Comparison of ENCODE assay signal across 21 mouse cellular contexts in genomic region chr9:119925729-119926128, GRCm38 (mm10). TPM values are rescaled to one million over a fixed set of nuclear protein-coding genes. Genes with fewer than 3 reads are reported as not detected.
DNase-seq lines count a peak whose midpoint lies in the region; ATAC-seq and TF ChIP-seq lines count a peak whose summit lies in the region.
"Had no signal": no experiment of that assay in that cellular context is flagged by ENCODE, and none has a peak within 500 bp of the region (broad histone marks: within the 10 kb centered on the region; RNA-seq: fewer than 3 reads in every experiment).

No protein-coding gene starts in this region.

- no peak for TF ChIP-seq CTCF in lung, postnatal 0 days (IDR thresholded peaks at IDR 0.05)

- no peak for TF ChIP-seq EP300 in lung, postnatal 0 days (IDR thresholded peaks at IDR 0.05)

- H3K36me3 ChIP-seq in kidney, embryonic 16.5 days (ENCODE audit: insufficient read depth, low read length) = peaks cover 76% of the 10 kb centered on the region
- H3K36me3 ChIP-seq in lung, postnatal 0 days (ENCODE audit: insufficient read depth, low read length) = peaks cover 34% of the 10 kb centered on the region
- H3K36me3 ChIP-seq in intestine, embryonic 16.5 days (ENCODE audit: control insufficient read depth, insufficient read depth, low read length) = peaks cover 29% of the 10 kb centered on the region
- H3K36me3 ChIP-seq in stomach, embryonic 16.5 days (ENCODE audit: control insufficient read depth, insufficient read depth, low read length) = peaks cover 31% of the 10 kb centered on the region; the same call in 1 of the 2 replicates

- 0 out of 2 replicates have a peak overlapping the region, but pooled peaks have one; percentile 36 for H3K27ac ChIP-seq in kidney, embryonic 16.5 days (ENCODE audit: low read length)
- H3K27ac ChIP-seq in lung, postnatal 0 days (ENCODE audit: low read length) = peak overlapping the region; percentile 73
- peak overlapping the region; percentile 59 for H3K27ac ChIP-seq in intestine, embryonic 16.5 days (ENCODE audit: low read length)
- peak overlapping the region; percentile 35 for H3K27ac ChIP-seq in stomach, embryonic 16.5 days (ENCODE audit: low read length)
- H3K27ac ChIP-seq: embryonic facial prominence, embryonic 13.5 days; forebrain, embryonic 12.5 days; hindbrain, embryonic 13.5 days; liver, embryonic 14.5 days; midbrain, embryonic 13.5 days had no signal

- no peak overlapping the region for H3K9ac ChIP-seq in kidney, embryonic 16.5 days (replicated peaks; ENCODE audit: low read length)
- H3K9ac ChIP-seq in lung, postnatal 0 days (replicated peaks; ENCODE audit: low read depth) = no peak overlapping the region
- no peak overlapping the region for H3K9ac ChIP-seq in intestine, embryonic 16.5 days (ENCODE audit: low read depth, low read length)
- H3K9ac ChIP-seq in stomach, embryonic 16.5 days (ENCODE audit: low read length) = no peak overlapping the region; the same call in 1 of the 2 replicates
- H3K9ac ChIP-seq: embryonic facial prominence, embryonic 13.5 days; forebrain, embryonic 12.5 days; hindbrain, embryonic 13.5 days; liver, embryonic 14.5 days; midbrain, embryonic 13.5 days had no signal

- ATAC-seq in kidney, embryonic 16.5 days (ENCODE audit: low FRiP score, low TSS enrichment) = no peak
- ATAC-seq in lung, postnatal 0 days = peak; percentile 41
- peak; percentile 49 for ATAC-seq in intestine, embryonic 16.5 days
- ATAC-seq in stomach, embryonic 16.5 days (ENCODE audit: insufficient read depth, low FRiP score) = no peak
- ATAC-seq: inflammation-experienced regulatory T-cells, adult 6 months; midbrain, embryonic 13.5 days had no signal

- H3K4me2 ChIP-seq in kidney, embryonic 16.5 days (replicated peaks; ENCODE audit: low read depth, low read length) = no peak overlapping the region
- H3K4me2 ChIP-seq in lung, postnatal 0 days (replicated peaks; ENCODE audit: low read depth, low read length) = peak overlapping the region; percentile 27; the same call in 1 of the 2 replicates
- H3K4me2 ChIP-seq in intestine, embryonic 16.5 days (ENCODE audit: low read depth, low read length) = no peak overlapping the region
- no peak overlapping the region for H3K4me2 ChIP-seq in stomach, embryonic 16.5 days (ENCODE audit: low read depth, low read length)
- H3K4me2 ChIP-seq: embryonic facial prominence, embryonic 13.5 days; forebrain, embryonic 12.5 days; hindbrain, embryonic 13.5 days; midbrain, embryonic 13.5 days had no signal

- no peaks in the 10 kb centered on the region for H3K27me3 ChIP-seq in kidney, embryonic 16.5 days (ENCODE audit: insufficient read depth, low read length)
- H3K27me3 ChIP-seq in lung, postnatal 0 days (replicated peaks; ENCODE audit: insufficient read depth, low read length) = no peaks in the 10 kb centered on the region
- no peaks in the 10 kb centered on the region for H3K27me3 ChIP-seq in intestine, embryonic 16.5 days (replicated peaks; ENCODE audit: control insufficient read depth, insufficient read depth, low read length)
- H3K27me3 ChIP-seq in stomach, embryonic 16.5 days (ENCODE audit: control insufficient read depth, insufficient read depth, low read length) = no peaks in the 10 kb centered on the region
- H3K27me3 ChIP-seq: embryonic facial prominence, embryonic 13.5 days; forebrain, embryonic 12.5 days; hindbrain, embryonic 13.5 days; midbrain, embryonic 13.5 days had no signal

- H3K4me1 ChIP-seq in kidney, embryonic 16.5 days (ENCODE audit: insufficient read depth, low read length) = no peaks in the 10 kb centered on the region
- H3K4me1 ChIP-seq in lung, postnatal 0 days (ENCODE audit: insufficient read depth, low read depth, low read length) = peaks cover 3% of the 10 kb centered on the region; the same call in 1 of the 2 replicates
- peaks cover 3% of the 10 kb centered on the region; the same call in 1 of the 2 replicates for H3K4me1 ChIP-seq in intestine, embryonic 16.5 days (ENCODE audit: control insufficient read depth, insufficient read depth, low read length)
- H3K4me1 ChIP-seq in stomach, embryonic 16.5 days (ENCODE audit: control insufficient read depth, insufficient read depth, low read length) = peaks cover 10% of the 10 kb centered on the region
- H3K4me1 ChIP-seq: embryonic facial prominence, embryonic 13.5 days; forebrain, embryonic 12.5 days; hindbrain, embryonic 13.5 days; midbrain, embryonic 13.5 days had no signal

- no peak overlapping the region for H3K4me3 ChIP-seq in kidney, embryonic 16.5 days (ENCODE audit: low read length)
- H3K4me3 ChIP-seq in lung, postnatal 0 days (ENCODE audit: low read depth, low read length) = no peak overlapping the region
- no peak overlapping the region for H3K4me3 ChIP-seq in intestine, embryonic 16.5 days (ENCODE audit: low read length)
- no peak overlapping the region for H3K4me3 ChIP-seq in stomach, embryonic 16.5 days (replicated peaks; ENCODE audit: low read length)
- H3K4me3 ChIP-seq: embryonic facial prominence, embryonic 13.5 days; erythroblast, embryonic 14.5 days; forebrain, embryonic 12.5 days; hindbrain, embryonic 13.5 days; midbrain, embryonic 13.5 days had no signal

- WGBS in kidney, embryonic 16.5 days = 62% methylated on average over 8 of the region's 8 CpGs
- WGBS in lung, postnatal 0 days = 59% methylated on average over 8 of the region's 8 CpGs
- 55% methylated on average over 8 of the region's 8 CpGs for WGBS in intestine, embryonic 16.5 days
- WGBS in stomach, embryonic 16.5 days = 43% methylated on average over 8 of the region's 8 CpGs

- no peaks in the 10 kb centered on the region for H3K9me3 ChIP-seq in kidney, embryonic 16.5 days (ENCODE audit: low read length)
- H3K9me3 ChIP-seq in lung, postnatal 0 days (ENCODE audit: low read length) = no peaks in the 10 kb centered on the region
- no peaks in the 10 kb centered on the region for H3K9me3 ChIP-seq in intestine, embryonic 16.5 days (ENCODE audit: control insufficient read depth, low read length)
- no peaks in the 10 kb centered on the region for H3K9me3 ChIP-seq in stomach, embryonic 16.5 days (replicated peaks; ENCODE audit: control insufficient read depth, low read length)
- H3K9me3 ChIP-seq: embryonic facial prominence, embryonic 13.5 days; forebrain, embryonic 12.5 days; hindbrain, embryonic 13.5 days; midbrain, embryonic 13.5 days had no signal

- no peak for DNase-seq in kidney, adult 18-20 months
- DNase-seq in lung, postnatal 0 days (ENCODE audit: low spot score) = peak; percentile 27
- DNase-seq in lung, postnatal 25 days (ENCODE audit: low spot score) = no peak
- no peak for DNase-seq in urinary bladder, postnatal 4 days (ENCODE audit: low spot score in 2 of 2)
- DNase-seq: adrenal gland, postnatal 10 days; cerebellum, adult 8-10 months; cerebellum, postnatal 36 days; embryo, embryonic 11 days; gastrocnemius, postnatal 36 days; kidney, postnatal 4 days; thymus, postnatal 25 days had no signal

RNA-seq across cellular contexts. Expression of gene Gorasp1, which starts 11.6 kb away (rescaled TPM):
- 28.0 and 29.5 TPM in 2 replicates for polyA plus RNA-seq in kidney, embryonic 16.5 days (2015; fragmentation: Nextera tagmentation; extraction: Ambion mirVana)
- 16.5 and 16.7 TPM in 2 replicates for polyA plus RNA-seq in lung, postnatal 0 days (2015; fragmentation: Nextera tagmentation; extraction: Ambion mirVana)
- 39.3 and 39.5 TPM in 2 replicates for polyA plus RNA-seq in intestine, embryonic 16.5 days (2015; fragmentation: Nextera tagmentation; extraction: Ambion mirVana)
- 31.6 and 39.0 TPM in 2 replicates for polyA plus RNA-seq in stomach, embryonic 16.5 days (2015; fragmentation: Nextera tagmentation; extraction: Ambion mirVana)

RNA-seq across cellular contexts. Expression of gene Ttc21a, which starts 11.7 kb away (rescaled TPM):
- polyA plus RNA-seq in kidney, embryonic 16.5 days (2015; fragmentation: Nextera tagmentation; extraction: Ambion mirVana) = 0.20 and 0.35 TPM in 2 replicates
- 1.8 and 2.3 TPM in 2 replicates for polyA plus RNA-seq in lung, postnatal 0 days (2015; fragmentation: Nextera tagmentation; extraction: Ambion mirVana)
- polyA plus RNA-seq in intestine, embryonic 16.5 days (2015; fragmentation: Nextera tagmentation; extraction: Ambion mirVana) = 0.04 TPM in 1 of 2 replicates, not detected in the other
- 0.04 and 0.15 TPM in 2 replicates for polyA plus RNA-seq in stomach, embryonic 16.5 days (2015; fragmentation: Nextera tagmentation; extraction: Ambion mirVana)
- polyA plus RNA-seq: erythroblast, embryonic 14.5 days; inflammation-experienced regulatory T-cells, adult 6 months had no signal

RNA-seq across cellular contexts. Expression of gene Wdr48, which starts 31.1 kb away (rescaled TPM):
- polyA plus RNA-seq in kidney, embryonic 16.5 days (2015; fragmentation: Nextera tagmentation; extraction: Ambion mirVana) = 54.2 and 56.5 TPM in 2 replicates
- 27.8 and 30.3 TPM in 2 replicates for polyA plus RNA-seq in lung, postnatal 0 days (2015; fragmentation: Nextera tagmentation; extraction: Ambion mirVana)
- 34.0 and 36.7 TPM in 2 replicates for polyA plus RNA-seq in intestine, embryonic 16.5 days (2015; fragmentation: Nextera tagmentation; extraction: Ambion mirVana)
- 43.8 and 45.5 TPM in 2 replicates for polyA plus RNA-seq in stomach, embryonic 16.5 days (2015; fragmentation: Nextera tagmentation; extraction: Ambion mirVana)

RNA-seq across cellular contexts. Expression of gene Csrnp1, which starts 58.7 kb away (rescaled TPM):
- 7.1 and 8.7 TPM in 2 replicates for polyA plus RNA-seq in kidney, embryonic 16.5 days (2015; fragmentation: Nextera tagmentation; extraction: Ambion mirVana)
- 9.4 and 10.5 TPM in 2 replicates for polyA plus RNA-seq in lung, postnatal 0 days (2015; fragmentation: Nextera tagmentation; extraction: Ambion mirVana)
- polyA plus RNA-seq in intestine, embryonic 16.5 days (2015; fragmentation: Nextera tagmentation; extraction: Ambion mirVana) = 5.0 and 5.1 TPM in 2 replicates
- 5.9 and 7.8 TPM in 2 replicates for polyA plus RNA-seq in stomach, embryonic 16.5 days (2015; fragmentation: Nextera tagmentation; extraction: Ambion mirVana)

Comparison
In these comparisons a context has a peak if more than half of its experiments do, and no peak if none do; other contexts are left out.
1. ATAC-seq: peak in lung, postnatal 0 days (single experiment) and intestine, embryonic 16.5 days (single experiment); none in kidney, embryonic 16.5 days (single experiment) and stomach, embryonic 16.5 days (single experiment).
2. Peak in every context shown above with its lines, with median percentiles within 50 percentile points of each other: H3K27ac ChIP-seq.